Mouse (Mus musculus) heart, postnatal 0 days (tissue): ENCODE measurements around the gene Xrcc5.

Experiments
- CTCF ChIP-seq: IDR thresholded peaks from 2 replicates; pipeline ENCODE4 v1.5.1; 2016; ENCODE audit warnings: antibody characterized with exemption, control low read depth, low read depth
- EP300 ChIP-seq: IDR thresholded peaks from 2 replicates; pipeline ENCODE4 v1.6.1; 2016; ENCODE audit warnings: antibody characterized with exemption, low read depth

DNA sequence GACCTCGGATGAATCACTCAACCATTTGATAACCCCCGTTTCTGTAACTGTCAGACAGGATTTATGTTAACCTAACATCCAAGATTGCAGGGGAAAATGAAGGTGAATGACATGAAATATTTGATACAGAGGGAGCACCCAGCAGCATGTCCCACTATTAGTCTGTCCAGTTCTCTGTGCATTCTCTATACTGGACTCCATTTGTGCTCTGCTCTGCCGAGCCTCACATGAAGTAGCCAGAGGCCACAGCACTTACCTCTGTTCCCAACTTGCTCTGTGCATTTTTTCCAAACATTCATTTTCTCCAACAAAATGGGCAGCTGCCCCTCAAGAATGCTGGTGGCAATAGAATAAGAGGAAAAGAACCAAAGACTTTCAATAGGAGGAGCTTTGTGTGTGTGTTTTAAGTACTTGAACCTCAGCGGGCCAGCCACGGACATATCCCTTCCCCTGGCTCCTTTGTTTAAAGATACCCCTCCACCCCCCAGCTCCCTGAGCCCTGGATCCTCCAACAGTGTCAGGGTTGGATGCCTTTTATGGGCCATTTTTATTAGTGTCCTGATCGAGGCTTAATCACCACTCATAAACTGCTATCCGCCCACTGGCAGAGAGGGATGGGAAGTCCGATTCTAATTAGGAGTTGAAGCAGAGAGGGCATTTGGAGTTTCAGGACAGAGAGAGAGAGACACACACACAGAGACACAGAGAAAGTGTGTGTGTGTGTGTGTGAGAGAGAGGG is 94.3 kb downstream of the Xrcc5 start:
- TF ChIP-seq CTCF (no peak), EP300 (no peak)
